Mouse (Mus musculus) hindbrain, postnatal 0 days (tissue): ENCODE data around the gene Card19. TPM values are rescaled to one million over a fixed set of nuclear protein-coding genes. Genes with fewer than 3 reads are reported as not detected.
A peak's percentile ranks its signal among the peaks of the same experiment; 100 is the strongest.

Source experiments
- ATAC-seq: fragments of 200-750 bp; cut with Nextera tagmentation; 2 replicates; pipeline ENCODE4 v1.8.0; 2017; ENCODE audit warnings: mild to moderate bottlenecking, moderate TSS enrichment, moderate library complexity
- DNase-seq: peaks from one replicate; pipeline ENCODE4 v3.0.0-alpha.2; 2015; ENCODE audit warnings: low spot score
- H3K27ac ChIP-seq: fragments of 300-500 bp; sonication (generic); 2 replicates; pipeline ENCODE4 v1.5.1; 2014; ENCODE audit warnings: mild to moderate bottlenecking
- H3K27me3 ChIP-seq: fragments of 300-500 bp; sonication (generic); 2 replicates; pipeline ENCODE4 v1.6.1; 2014; ENCODE audit warnings: low read length, mixed read lengths; ENCODE audit not compliant: insufficient read depth
- H3K36me3 ChIP-seq: fragments of 300-500 bp; sonication (generic); 2 replicates; pipeline ENCODE4 v1.6.1; 2014; ENCODE audit warnings: low read length, mixed read lengths; ENCODE audit not compliant: insufficient read depth
- H3K4me1 ChIP-seq: fragments of 300-500 bp; sonication (generic); 2 replicates; pipeline ENCODE4 v1.6.1; 2014; ENCODE audit warnings: antibody characterized with exemption, low read length, mixed read lengths; ENCODE audit not compliant: insufficient read depth
- H3K4me2 ChIP-seq: fragments of 300-500 bp; sonication (generic); 2 replicates; pipeline ENCODE4 v1.6.1; 2014; ENCODE audit warnings: low read depth, mild to moderate bottlenecking, low read length, moderate library complexity, mixed read lengths
- H3K4me3 ChIP-seq: fragments of 300-500 bp; sonication (generic); 2 replicates; pipeline ENCODE4 v1.5.1; 2014; ENCODE audit warnings: low read length
- H3K9ac ChIP-seq: fragments of 300-500 bp; sonication (generic); replicated peaks from 2 replicates; pipeline ENCODE4 v1.6.1; 2014; ENCODE audit warnings: mild to moderate bottlenecking, low read length, moderate library complexity, mixed read lengths
- H3K9me3 ChIP-seq: fragments of 300-500 bp; sonication (generic); 2 replicates; pipeline ENCODE4 v1.6.1; 2016; ENCODE audit warnings: low read length, mixed read lengths
- CTCF ChIP-seq: IDR thresholded peaks from 2 replicates; pipeline ENCODE4 v1.5.1; 2016; ENCODE audit warnings: antibody characterized with exemption, control low read depth, low read depth
- WGBS: fragments of 180-500 bp; shearing (Covaris S2); extraction: QIAGEN DNeasy Blood & Tissue Kit; methylation state at CpG from one replicate; pipeline ENCODE4 v1.1.7; 2014; 5-methylcytosine and 5-hydroxymethylcytosine counted together
- polyA plus RNA-seq: library from polyadenylated mRNA; unstranded; fragments of >200 nt; fragmentation: Nextera tagmentation; extraction: Ambion mirVana; gene quantifications from 2 replicates; pipeline ENCODE4 v1.2.1, GENCODE M21; 2015
- total RNA-seq: library from RNA; depleted of rRNA; stranded (reverse); fragments of >200 nt; gene quantifications from 2 replicates; pipeline ENCODE4 v1.2.3, GENCODE M21; 2014

The Card19 gene
- total and polyA plus RNA-seq, 2 experiments from 2014 or later = 18.4 to 49.6 TPM

DNA sequence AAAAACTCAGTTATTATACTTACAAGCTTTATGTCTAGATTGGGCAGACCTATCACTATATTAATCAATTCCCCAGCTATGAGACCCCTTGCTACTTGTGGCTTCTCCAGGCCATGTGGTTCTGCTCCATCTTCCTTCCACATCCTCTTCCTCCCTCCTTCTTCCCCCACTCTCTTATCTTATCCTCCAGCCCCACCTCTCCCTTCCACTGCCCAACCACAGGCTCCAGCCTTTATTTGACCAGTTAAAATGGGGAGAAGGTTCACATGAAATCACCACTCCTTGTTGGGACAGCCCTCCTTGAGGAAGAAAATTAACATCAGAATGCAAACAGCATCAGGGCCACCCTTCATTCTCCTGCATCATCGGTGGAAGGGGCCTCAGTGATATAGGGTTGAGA is 35.1 kb downstream of the Card19 start:
- no peak for DNase-seq
- Histone ChIP-seq H3K9ac (no peak overlapping the region), H3K36me3 (no peaks in the 10 kb centered on the region)

DNA sequence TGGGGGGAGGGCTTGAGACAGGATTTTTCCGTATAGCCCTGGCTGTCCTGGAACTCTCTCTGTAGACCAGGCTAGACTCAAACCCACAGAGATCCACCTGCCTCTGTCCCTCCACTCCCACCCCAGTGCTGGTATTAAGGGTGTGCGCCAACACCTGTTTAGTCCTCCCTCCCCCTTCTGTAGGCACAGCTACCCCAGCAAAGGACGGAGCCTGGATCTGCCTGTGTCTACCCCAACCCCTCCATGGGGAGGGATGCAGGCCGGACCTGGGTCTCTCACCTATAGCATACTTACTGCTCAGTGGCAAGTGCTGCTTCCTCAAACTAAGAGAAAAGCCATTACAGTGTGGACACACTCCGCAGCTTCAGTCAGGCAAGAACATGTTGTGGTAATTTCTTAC is 35.6 kb downstream of the Card19 start:
- Histone ChIP-seq H3K4me3 (no peak overlapping the region), H3K27me3 (no peaks in the 10 kb centered on the region), H3K4me2 (no peak overlapping the region), H3K36me3 (no peaks in the 10 kb centered on the region), H3K27ac (no peak overlapping the region), H3K9me3 (no peaks in the 10 kb centered on the region), H3K9ac (no peak overlapping the region), H3K4me1 (peaks cover 5% of the 10 kb centered on the region; the same call in 1 of the 2 replicates)
- 93% methylated on average over 5 of the region's 5 CpGs for WGBS
- DNase-seq = no peak
- ATAC-seq = no peak
- no peak for TF ChIP-seq CTCF

More for the DNA sequence above, 35.1 kb downstream of the Card19 start:
- no peak for ATAC-seq
- no peak for TF ChIP-seq CTCF
- Histone ChIP-seq H3K4me1 (peaks cover 5% of the 10 kb centered on the region; the same call in 1 of the 2 replicates), H3K4me2 (no peak overlapping the region), H3K4me3 (no peak overlapping the region), H3K27me3 (no peaks in the 10 kb centered on the region), H3K27ac (no peak overlapping the region), H3K9me3 (no peaks in the 10 kb centered on the region)
- WGBS = 67% methylated on average over 1 of the region's 1 CpGs

DNA sequence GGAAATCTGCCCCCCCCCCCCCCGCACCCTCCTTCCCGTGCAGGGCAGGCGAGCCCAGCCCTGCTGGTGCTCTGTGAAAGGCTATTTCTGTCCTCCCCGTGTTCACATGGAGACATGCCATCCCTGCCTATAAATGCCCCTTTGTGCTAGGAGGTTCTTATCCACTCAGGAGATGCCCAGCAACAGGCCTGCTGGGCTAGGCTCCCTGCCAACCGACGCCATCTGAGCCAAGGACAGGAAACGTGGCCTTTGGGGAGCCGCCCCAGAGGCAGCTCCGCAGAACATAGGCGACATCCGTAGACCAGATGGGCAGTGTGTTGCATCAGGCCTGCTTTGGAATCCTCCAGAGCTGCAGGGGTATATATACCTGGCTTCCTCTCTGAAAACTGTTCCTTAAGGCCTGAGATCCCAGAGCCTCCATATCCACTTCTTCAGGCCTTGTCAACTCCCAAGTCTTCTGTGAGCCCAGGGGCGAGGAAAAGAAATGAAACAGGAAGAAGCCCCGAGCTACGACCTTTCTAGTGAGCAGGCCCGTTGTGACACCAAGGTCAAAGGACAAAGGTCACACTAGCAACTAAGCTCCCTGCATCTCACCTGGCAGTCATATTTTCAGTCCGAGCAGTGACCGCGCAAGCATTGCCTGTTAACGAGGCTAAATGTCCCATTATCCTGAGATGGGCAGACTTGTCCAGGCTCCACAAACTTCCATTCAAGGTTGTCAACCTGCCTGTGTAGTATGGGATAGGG is 36.8 kb downstream of the Card19 start:
- peak overlapping the region; percentile 51 for H3K27ac ChIP-seq
- WGBS = 53% methylated on average over 18 of the region's 19 CpGs

GRCm38 (mm10) chr13:49175509-49175908 is 40.3 kb downstream of the Card19 start:
- no peaks in the 10 kb centered on the region for H3K27me3 ChIP-seq
- no peak for DNase-seq
- TF ChIP-seq CTCF = no peak
- H3K9ac ChIP-seq = no peak overlapping the region
- H3K4me1 ChIP-seq = peaks cover 8% of the 10 kb centered on the region; the same call in 1 of the 2 replicates
- no peaks in the 10 kb centered on the region for H3K9me3 ChIP-seq
- no peak overlapping the region for H3K27ac ChIP-seq
- H3K4me3 ChIP-seq = no peak overlapping the region
- WGBS = 73% methylated on average over 10 of the region's 10 CpGs
- no peaks in the 10 kb centered on the region for H3K36me3 ChIP-seq
- ATAC-seq = no peak
- no peak overlapping the region for H3K4me2 ChIP-seq

More for the DNA sequence above, 36.8 kb downstream of the Card19 start:
- Histone ChIP-seq H3K4me1 (peaks cover 5% of the 10 kb centered on the region; the same call in 1 of the 2 replicates), H3K36me3 (no peaks in the 10 kb centered on the region), H3K9me3 (no peaks in the 10 kb centered on the region), H3K4me2 (no peak overlapping the region), H3K9ac (no peak overlapping the region), H3K4me3 (no peak overlapping the region), H3K27me3 (no peaks in the 10 kb centered on the region)
- DNase-seq = peak; percentile 90
- ATAC-seq = peak; percentile 92
- TF ChIP-seq CTCF = no peak

GRCm38 (mm10) chr13:49172971-49173596 is 42.8 kb downstream of the Card19 start:
- ATAC-seq = peak; percentile 79

GRCm38 (mm10) chr13:49172335-49172734 is 43.5 kb downstream of the Card19 start:
- 51% methylated on average over 7 of the region's 7 CpGs for WGBS
- H3K27ac ChIP-seq = peak overlapping the region; percentile 17; the same call in 1 of the 2 replicates
- peak; percentile 65 for DNase-seq

More at GRCm38 (mm10) chr13:49172971-49173596, 42.8 kb downstream of the Card19 start:
- WGBS = 5% methylated on average over 12 of the region's 12 CpGs
- H3K27ac ChIP-seq = peak overlapping the region; percentile 17; the same call in 1 of the 2 replicates
- no peaks in the 10 kb centered on the region for H3K27me3 ChIP-seq
- H3K4me2 ChIP-seq = no peak overlapping the region
- H3K9me3 ChIP-seq = no peaks in the 10 kb centered on the region
- H3K4me3 ChIP-seq = no peak overlapping the region
- H3K4me1 ChIP-seq = peaks cover 3% of the 10 kb centered on the region; the same call in 1 of the 2 replicates
- peak; percentile 88 for DNase-seq
- peak; percentile 94 for TF ChIP-seq CTCF
- no peaks in the 10 kb centered on the region for H3K36me3 ChIP-seq
- no peak overlapping the region for H3K9ac ChIP-seq

More at GRCm38 (mm10) chr13:49172335-49172734, 43.5 kb downstream of the Card19 start:
- H3K4me1 ChIP-seq = 0 out of 2 replicates have a peak, but pooled peaks cover 3% of the 10 kb centered on the region
- H3K27me3 ChIP-seq = no peaks in the 10 kb centered on the region
- ATAC-seq = peak; percentile 48
- H3K36me3 ChIP-seq = no peaks in the 10 kb centered on the region
- no peaks in the 10 kb centered on the region for H3K9me3 ChIP-seq
- no peak for TF ChIP-seq CTCF
- no peak overlapping the region for H3K4me3 ChIP-seq
- no peak overlapping the region for H3K9ac ChIP-seq
- no peak overlapping the region for H3K4me2 ChIP-seq
